Mouse (Mus musculus): ENCODE data around the gene Pacrg.

- no peak for TF ChIP-seq CTCF (IDR thresholded peaks at IDR 0.05; ENCODE audit: low read depth)
- TF ChIP-seq EP300 (optimal IDR thresholded peaks at IDR 0.05), result no peak
Observed at GRCm38 (mm10) chr17:10620621-10621020, 219.5 kb downstream of the Pacrg start.

Measured in stomach, postnatal 0 days (tissue).